Mouse (Mus musculus) embryo, embryonic 10 days (tissue): ENCODE measurements at regions not wholly inside any gene's neighbourhood (a gene's known extent, or its start where the extent isn't known, plus 50 kb on each side); places are given as distances from the start of the nearest gene placed in this dataset.
A peak's percentile ranks its signal among the peaks of the same experiment; 100 is the strongest.

Experiments
- DNase-seq: peaks from one replicate; pipeline ENCODE4 v3.0.0-alpha.2; 2015; ENCODE audit warnings: low spot score

DNA sequence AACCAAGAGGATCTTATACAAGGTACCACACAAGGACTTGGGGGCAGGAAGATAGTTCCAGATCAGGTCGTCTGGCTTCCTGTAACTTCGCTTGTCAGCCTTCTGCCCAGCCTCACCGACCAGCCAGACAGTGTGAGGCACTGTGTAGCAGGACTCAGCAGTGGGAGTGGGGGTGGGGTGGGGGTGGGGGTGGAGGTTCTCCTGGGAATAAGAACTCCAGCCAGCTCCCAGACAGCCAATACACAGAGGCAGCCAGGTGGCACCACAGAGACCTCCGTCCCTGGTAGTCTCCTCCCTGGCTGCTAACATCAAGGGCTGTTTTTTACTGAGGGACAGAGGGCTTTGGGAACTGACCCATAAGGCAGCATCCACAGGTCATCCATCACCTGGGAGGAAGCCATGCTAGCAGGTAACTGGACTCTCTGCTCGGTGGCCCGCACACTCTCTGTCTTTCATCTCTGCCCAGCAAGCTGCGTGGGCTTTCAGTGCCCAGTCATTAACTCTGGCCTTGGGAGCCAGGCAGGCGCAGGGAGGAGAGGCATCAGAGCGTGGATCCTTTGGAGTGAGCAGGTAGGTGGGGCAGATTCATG, 60.3 kb upstream of the Wnt4 start:
- no peak for DNase-seq

DNA sequence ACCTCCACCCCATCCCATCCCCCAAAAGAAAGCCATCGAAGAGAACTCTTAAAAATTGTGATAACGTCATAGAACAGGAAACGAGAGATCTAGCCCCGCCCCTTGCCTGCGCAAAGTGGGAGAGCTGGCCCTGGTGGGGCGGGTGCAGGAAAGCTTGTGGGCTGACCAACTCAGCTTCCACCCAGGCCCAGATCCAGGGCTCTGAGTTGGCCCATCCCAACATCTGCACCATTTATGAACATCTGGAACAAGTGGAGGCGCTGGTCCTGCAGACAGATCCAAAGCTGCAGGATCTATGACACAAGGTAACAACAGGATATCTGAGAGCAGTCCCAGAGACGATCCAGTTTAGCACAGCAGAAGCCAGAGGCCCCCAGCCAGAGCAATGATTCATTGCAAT, 62.7 kb upstream of the Wnt4 start:
- DNase-seq: no peak

DNA sequence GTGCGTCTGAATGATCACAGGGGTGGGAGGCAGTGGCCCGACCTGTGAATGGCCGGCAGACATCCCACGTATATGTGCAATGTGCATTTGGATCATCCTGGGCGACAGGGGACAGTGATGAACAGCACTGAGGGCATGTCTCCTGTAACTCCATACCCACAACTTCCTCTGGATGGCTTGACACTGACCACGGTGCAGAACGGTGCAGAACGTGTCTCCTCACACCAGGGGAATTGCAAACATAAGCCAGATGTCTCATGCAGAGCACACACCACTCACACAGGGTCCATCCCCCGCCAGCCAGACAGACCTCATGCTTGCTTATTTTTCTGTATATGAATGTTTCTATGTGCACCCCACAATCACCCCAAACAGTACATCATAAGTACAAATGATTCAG, 64.4 kb upstream of the Wnt4 start:
- no peak for DNase-seq

- peak; percentile 13 for DNase-seq
Measured at GRCm38 (mm10) chr4:137212106-137212505, 65.2 kb upstream of the Wnt4 start.

DNA sequence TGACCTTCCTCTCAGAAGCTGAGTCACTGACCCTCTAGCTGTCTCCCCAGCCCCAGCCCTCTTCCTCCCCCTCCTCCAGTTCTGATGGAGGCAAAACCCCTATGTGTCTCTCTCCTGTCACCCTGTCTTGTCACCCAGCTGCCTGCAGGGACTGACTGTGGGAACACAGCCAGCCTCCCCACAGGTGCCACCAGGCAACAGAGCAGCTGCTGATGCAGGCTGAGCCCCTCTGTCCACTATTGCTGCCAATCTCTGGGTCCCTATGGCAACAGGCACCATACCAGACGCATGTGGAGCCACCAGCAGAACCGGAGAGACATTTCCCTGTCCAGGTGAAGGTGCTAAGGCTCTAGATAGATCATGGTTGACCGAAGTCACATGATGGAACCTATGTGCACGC, 66.0 kb upstream of the Wnt4 start:
- DNase-seq: no peak

DNA sequence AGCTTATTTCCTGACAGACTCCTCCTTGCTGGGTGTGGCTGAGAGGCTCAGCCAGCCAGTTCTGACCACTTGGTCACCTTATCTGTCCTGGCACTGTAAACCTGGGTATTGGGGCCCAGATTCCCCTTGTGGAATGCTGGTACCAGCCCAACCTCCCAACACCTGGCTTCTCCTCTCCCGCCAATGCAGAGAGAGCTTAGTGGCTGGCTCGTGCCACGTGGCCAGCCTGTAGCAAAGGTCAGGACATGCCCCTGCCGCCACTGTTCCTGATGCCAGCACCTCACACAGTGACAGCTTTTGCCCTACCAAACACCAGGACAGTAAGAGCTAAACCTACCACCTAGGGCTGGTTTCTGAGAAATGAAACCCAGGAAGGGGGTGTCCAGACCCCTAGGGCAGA, 66.8 kb upstream of the Wnt4 start:
- no peak for DNase-seq

- no peak for DNase-seq
Measured at GRCm38 (mm10) chr4:137200968-137201367, 76.3 kb upstream of the Wnt4 start.

DNA sequence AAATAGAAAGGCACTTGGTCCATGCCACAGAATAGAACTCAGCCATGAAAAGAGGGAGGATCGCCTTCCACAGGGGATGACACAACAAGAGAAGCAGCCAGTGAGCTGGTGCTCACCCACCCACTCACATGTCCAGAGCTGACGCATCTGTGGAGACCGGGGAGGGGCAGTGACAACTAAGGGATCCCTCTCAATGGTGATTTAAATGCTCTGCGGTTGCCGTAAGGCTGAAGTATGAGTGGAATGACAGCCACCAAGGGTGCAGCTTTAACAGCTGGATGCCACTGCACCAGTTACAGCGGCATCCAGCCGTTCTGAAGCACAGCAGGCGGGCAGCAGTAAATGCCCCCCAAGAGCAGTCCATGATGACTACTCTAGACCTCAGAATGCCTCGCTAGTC, 76.9 kb upstream of the Wnt4 start:
- no peak for DNase-seq

DNA sequence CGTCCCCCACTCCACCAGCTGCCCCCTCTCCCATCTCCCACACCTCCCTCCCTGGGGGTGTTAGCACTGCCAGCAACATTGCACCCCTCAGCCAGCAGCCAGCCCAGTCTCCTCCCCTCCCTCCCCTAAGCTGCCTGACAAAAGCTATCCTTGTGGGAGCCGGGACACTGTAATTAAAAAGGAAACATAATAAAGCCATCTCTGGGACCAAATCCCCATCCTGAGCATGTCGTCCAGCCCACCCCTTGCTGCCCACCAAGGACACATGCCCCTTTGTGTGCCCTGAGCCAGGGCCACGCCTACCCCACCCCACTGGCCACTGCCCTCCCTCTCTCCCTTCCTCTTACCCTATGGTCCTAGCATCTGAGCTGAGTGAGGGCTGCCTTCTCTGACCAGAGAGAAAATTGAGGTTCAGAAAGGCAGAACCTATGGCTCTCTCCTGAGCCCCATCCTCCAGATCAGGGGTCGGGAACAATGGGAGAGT, 80.8 kb upstream of the Wnt4 start:
- DNase-seq: no peak

DNA sequence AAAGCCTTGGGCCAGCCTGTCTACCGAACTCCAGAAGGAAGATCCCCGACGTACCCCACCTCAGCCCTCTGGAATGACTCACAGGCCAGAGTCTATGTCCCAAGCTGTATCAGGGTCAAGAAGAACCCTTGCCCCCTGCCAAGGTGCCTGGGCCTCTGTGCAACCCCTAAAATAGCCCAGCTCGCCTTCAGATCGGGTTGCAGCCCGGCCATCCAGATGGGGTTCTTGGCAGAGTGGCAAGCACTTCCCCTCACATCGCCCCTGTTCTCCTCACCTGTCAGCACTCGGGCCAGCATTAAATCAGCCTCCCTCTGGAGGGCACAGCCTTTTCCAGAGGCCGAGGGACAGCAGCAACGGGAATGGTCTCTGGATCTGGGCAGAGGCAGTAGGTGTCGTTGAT, 83.2 kb upstream of the Wnt4 start:
- no peak for DNase-seq

- DNase-seq: no peak
Measured at GRCm38 (mm10) chr4:137190625-137191024, 86.7 kb upstream of the Wnt4 start.

DNA sequence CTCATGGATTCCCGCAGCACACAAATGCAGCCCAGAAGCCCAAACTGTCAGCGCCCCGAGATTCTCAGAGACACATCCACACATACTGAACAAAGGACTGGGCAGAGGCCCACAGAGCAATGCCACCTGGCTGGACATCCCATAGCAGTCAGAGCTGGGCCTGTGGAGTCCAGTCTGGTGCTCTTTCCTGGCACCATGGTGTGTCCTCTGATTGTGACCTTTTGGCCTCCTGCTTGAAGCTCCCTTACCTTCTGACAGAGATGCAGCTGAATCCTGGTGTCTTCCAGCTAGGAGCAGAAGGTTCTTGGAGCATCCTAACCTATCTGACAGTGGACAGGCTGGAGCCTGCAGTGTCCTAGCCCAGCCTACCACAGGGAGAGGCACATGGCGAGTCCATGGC, 87.5 kb upstream of the Wnt4 start:
- DNase-seq: no peak

DNA sequence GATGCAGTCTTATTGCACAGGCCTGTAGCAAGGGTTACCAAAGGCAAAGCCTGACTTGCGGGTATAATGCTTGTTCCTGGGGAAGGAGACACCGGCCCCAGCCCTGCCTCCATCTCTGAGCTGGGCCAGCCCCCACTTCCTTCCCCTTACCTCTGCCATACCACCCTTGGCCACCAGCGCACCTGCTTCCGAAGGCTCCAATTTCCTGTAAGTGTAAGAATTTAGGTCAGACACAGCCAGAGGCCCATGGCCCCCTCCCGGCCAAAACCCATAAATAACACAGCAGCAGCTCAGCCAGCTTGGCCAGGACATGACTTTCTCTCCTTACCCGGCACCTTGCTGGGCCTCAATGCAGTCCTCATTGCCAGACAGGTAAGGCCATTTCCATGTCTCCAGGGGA, 88.2 kb upstream of the Wnt4 start:
- DNase-seq: no peak

GRCm38 (mm10) chr4:137187592-137187991, 89.7 kb upstream of the Wnt4 start:
- no peak for DNase-seq

DNA sequence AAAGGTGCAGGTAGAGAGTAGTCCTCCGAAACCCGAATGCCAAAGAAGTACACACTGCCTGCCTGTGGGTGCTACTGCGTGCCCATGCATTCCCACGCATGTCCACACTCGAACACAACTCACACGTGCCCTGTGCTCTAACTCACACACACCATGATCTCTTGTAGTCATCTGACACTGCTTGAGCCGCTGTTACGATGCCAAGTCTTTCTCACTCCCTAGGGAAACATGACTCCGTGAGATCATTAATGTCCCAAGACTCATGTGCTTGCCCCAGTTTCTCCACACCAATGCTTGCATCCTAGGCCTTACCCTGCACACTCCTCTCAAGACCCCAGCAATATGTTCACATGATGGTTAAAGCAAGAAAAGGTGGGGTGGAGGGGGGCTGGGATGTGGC, 90.2 kb upstream of the Wnt4 start:
- no peak for DNase-seq

GRCm38 (mm10) chr4:137185001-137185400, 92.3 kb upstream of the Wnt4 start:
- no peak for DNase-seq

GRCm38 (mm10) chr4:137183181-137183850, 94.0 kb upstream of the Wnt4 start:
- DNase-seq: no peak

GRCm38 (mm10) chr4:137182547-137182946, 94.7 kb upstream of the Wnt4 start:
- DNase-seq: no peak

DNA sequence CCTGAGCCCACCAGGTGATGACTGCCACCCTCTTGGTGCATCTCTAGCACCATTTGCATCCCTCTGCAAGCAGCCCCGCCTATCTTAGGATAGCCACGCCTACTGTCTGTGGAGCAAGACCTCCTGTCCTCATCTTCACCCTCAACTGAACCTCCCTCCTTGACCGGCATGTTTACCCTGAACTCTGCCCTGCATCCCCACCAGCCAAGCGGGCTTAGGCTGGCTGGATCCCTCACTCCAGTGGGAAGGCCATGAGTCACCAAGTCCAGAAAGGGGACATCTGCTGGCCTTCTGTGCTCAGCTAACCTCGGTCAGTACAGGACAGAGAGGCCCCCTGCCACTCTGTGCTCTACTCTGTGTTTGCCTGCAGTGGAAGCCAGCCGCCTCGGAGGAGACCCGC, 96.0 kb upstream of the Wnt4 start:
- peak; percentile 36 for DNase-seq

DNA sequence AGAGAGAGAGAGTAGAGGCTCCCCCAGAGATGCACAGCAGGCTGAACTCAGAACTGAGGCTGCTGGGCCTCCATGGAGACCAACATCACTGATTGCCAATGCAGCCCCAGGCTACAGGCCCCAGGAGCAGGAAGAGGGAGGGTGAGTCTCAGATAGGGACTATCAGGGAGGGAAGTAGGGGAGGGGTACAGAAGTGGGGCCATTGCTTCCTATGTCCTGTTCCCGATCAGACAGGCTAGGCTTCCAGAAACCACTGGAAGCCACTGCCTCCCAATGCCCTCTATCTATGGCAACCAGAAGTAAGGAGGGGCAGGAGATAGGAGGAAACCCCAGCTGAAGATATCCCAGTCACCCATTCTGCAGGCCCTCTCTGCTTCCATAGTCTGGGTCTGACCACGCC, 97.2 kb upstream of the Wnt4 start:
- DNase-seq: no peak

- DNase-seq: no peak
Measured at GRCm38 (mm10) chr4:137178833-137179232, 98.5 kb upstream of the Wnt4 start.

GRCm38 (mm10) chr4:137164933-137165332, 112.4 kb upstream of the Wnt4 start:
- peak; percentile 42 for DNase-seq

GRCm38 (mm10) chr4:137164429-137164828, 112.9 kb upstream of the Wnt4 start:
- DNase-seq: peak; percentile 87

DNA sequence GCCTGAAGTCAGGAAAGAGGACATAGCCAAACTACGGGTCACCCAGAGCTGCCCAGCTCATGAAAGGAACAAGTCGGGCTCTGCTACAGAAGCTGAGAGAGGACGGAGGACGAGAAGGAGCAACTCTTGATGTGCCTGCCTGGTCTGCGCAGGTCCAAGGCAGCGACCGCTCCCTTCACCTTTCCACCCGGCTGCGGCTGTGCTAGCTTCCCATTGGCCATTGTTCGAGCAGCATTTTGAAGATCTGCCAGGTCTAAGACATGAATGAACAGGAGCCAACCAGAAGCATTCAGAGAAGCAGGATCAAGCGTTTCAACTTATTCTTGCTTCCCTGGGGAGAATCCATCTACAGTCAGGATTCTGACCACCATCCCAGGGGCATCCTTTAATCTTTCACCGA, 113.3 kb upstream of the Wnt4 start:
- no peak for DNase-seq
